Mouse (Mus musculus): ENCODE measurements around the gene Selenoh. TPM values are rescaled to one million over a fixed set of nuclear protein-coding genes. Genes with fewer than 3 reads are reported as not detected.

Selenoh gene
- polyA plus RNA-seq, 1 experiment from 2014 or later, result 507 TPM

Other genes with a start within 250 kb of the Selenoh start
- 16.6 and 19.6 TPM in 2 replicates for gene Calcrl, start 245.4 kb downstream of the Selenoh start, polyA plus RNA-seq (2016; fragmentation: Nextera tagmentation; extraction: Ambion mirVana)
- gene Tfpi, start 194.0 kb downstream of the Selenoh start, polyA plus RNA-seq (2016; fragmentation: Nextera tagmentation; extraction: Ambion mirVana), result 12.5 and 13.9 TPM in 2 replicates
- 38.2 and 40.0 TPM in 2 replicates for gene Ctnnd1, start 20.0 kb downstream of the Selenoh start, polyA plus RNA-seq (2016; fragmentation: Nextera tagmentation; extraction: Ambion mirVana)
- gene Btbd18, start 11.7 kb downstream of the Selenoh start, polyA plus RNA-seq (2016; fragmentation: Nextera tagmentation; extraction: Ambion mirVana), result 0.20 and 0.58 TPM in 2 replicates
- not detected in 2 replicates for gene Gm28635, start 7.3 kb upstream of the Selenoh start, polyA plus RNA-seq (2016; fragmentation: Nextera tagmentation; extraction: Ambion mirVana)
- gene Med19, start 7.6 kb upstream of the Selenoh start, polyA plus RNA-seq (2016; fragmentation: Nextera tagmentation; extraction: Ambion mirVana), result 41.1 and 43.4 TPM in 2 replicates
- gene Tmx2, start 8.4 kb upstream of the Selenoh start, polyA plus RNA-seq (2016; fragmentation: Nextera tagmentation; extraction: Ambion mirVana), result 115 and 132 TPM in 2 replicates
- 33.7 and 34.3 TPM in 2 replicates for gene Zdhhc5, start 44.4 kb upstream of the Selenoh start, polyA plus RNA-seq (2016; fragmentation: Nextera tagmentation; extraction: Ambion mirVana)
- gene Clp1, start 56.6 kb upstream of the Selenoh start, polyA plus RNA-seq (2016; fragmentation: Nextera tagmentation; extraction: Ambion mirVana), result 57.8 and 58.8 TPM in 2 replicates
- gene Ypel4, start 63.3 kb upstream of the Selenoh start, polyA plus RNA-seq (2016; fragmentation: Nextera tagmentation; extraction: Ambion mirVana), result 5.7 and 9.6 TPM in 2 replicates
- gene Gm19426, start 72.9 kb upstream of the Selenoh start, polyA plus RNA-seq (2016; fragmentation: Nextera tagmentation; extraction: Ambion mirVana), result 7.6 and 8.2 TPM in 2 replicates
- 9.3 and 10.8 TPM in 2 replicates for gene Serping1, start 104.7 kb upstream of the Selenoh start, polyA plus RNA-seq (2016; fragmentation: Nextera tagmentation; extraction: Ambion mirVana)
- gene Ube2l6, start 128.1 kb upstream of the Selenoh start, polyA plus RNA-seq (2016; fragmentation: Nextera tagmentation; extraction: Ambion mirVana), result 17.6 and 19.2 TPM in 2 replicates
- 0.11 and 0.56 TPM in 2 replicates for gene Smtnl1, start 151.9 kb upstream of the Selenoh start, polyA plus RNA-seq (2016; fragmentation: Nextera tagmentation; extraction: Ambion mirVana)
- 64.5 and 71.0 TPM in 2 replicates for gene Timm10, start 156.2 kb upstream of the Selenoh start, polyA plus RNA-seq (2016; fragmentation: Nextera tagmentation; extraction: Ambion mirVana)
- 36.6 and 42.6 TPM in 2 replicates for gene Slc43a1, start 168.1 kb upstream of the Selenoh start, polyA plus RNA-seq (2016; fragmentation: Nextera tagmentation; extraction: Ambion mirVana)
- gene Rtn4rl2, start 215.9 kb upstream of the Selenoh start, polyA plus RNA-seq (2016; fragmentation: Nextera tagmentation; extraction: Ambion mirVana), result 0.74 and 1.0 TPM in 2 replicates